Mouse (Mus musculus) neural tube, embryonic 15.5 days (tissue): ENCODE results near the gene Atp8a1. TPM values are rescaled to one million over a fixed set of nuclear protein-coding genes. Genes with fewer than 3 reads are reported as not detected.

Experiments
- ATAC-seq: fragments of 200-750 bp; cut with Nextera tagmentation; 2 replicates; pipeline ENCODE4 v1.8.0; 2017; ENCODE audit warnings: mild to moderate bottlenecking, moderate TSS enrichment, moderate library complexity; ENCODE audit not compliant: low FRiP score
- H3K27ac ChIP-seq: fragments of 300-500 bp; sonication (generic); replicated peaks from 2 replicates; pipeline ENCODE4 v1.5.1; 2015; ENCODE audit warnings: mild to moderate bottlenecking, inconsistent platforms
- H3K27me3 ChIP-seq: fragments of 300-500 bp; sonication (generic); replicated peaks from 2 replicates; pipeline ENCODE4 v1.6.1; 2015; ENCODE audit warnings: inconsistent platforms
- H3K36me3 ChIP-seq: fragments of 300-500 bp; sonication (generic); 2 replicates; pipeline ENCODE4 v1.6.1; 2015; ENCODE audit warnings: inconsistent platforms
- H3K4me1 ChIP-seq: fragments of 300-500 bp; sonication (generic); 2 replicates; pipeline ENCODE4 v1.6.1; 2015; ENCODE audit warnings: inconsistent platforms
- H3K4me2 ChIP-seq: fragments of 300-500 bp; sonication (generic); 2 replicates; pipeline ENCODE4 v1.6.1; 2015; ENCODE audit warnings: inconsistent platforms, mild to moderate bottlenecking, moderate library complexity
- H3K4me3 ChIP-seq: fragments of 300-500 bp; sonication (generic); replicated peaks from 2 replicates; pipeline ENCODE4 v1.5.1; 2015; ENCODE audit warnings: mild to moderate bottlenecking, inconsistent platforms
- H3K9ac ChIP-seq: fragments of 300-500 bp; sonication (generic); replicated peaks from 2 replicates; pipeline ENCODE4 v1.6.1; 2015; ENCODE audit warnings: mild to moderate bottlenecking, inconsistent platforms
- H3K9me3 ChIP-seq: fragments of 300-500 bp; sonication (generic); replicated peaks from 2 replicates; pipeline ENCODE4 v1.6.1; 2016; ENCODE audit warnings: inconsistent platforms
- WGBS: fragments of 180-500 bp; shearing (Covaris S2); methylation state at CpG from one replicate; pipeline ENCODE4 v1.1.7; 2015; ENCODE audit warnings: mixed read lengths; 5-methylcytosine and 5-hydroxymethylcytosine counted together
- polyA plus RNA-seq: library from polyadenylated mRNA; unstranded; fragments of >200 nt; fragmentation: Nextera tagmentation; extraction: Ambion mirVana; gene quantifications from 2 replicates; pipeline ENCODE4 v1.2.1, GENCODE M21; 2015

The Atp8a1 gene
- polyA plus RNA-seq, 1 experiment from 2014 or later = 56.5 TPM

DNA sequence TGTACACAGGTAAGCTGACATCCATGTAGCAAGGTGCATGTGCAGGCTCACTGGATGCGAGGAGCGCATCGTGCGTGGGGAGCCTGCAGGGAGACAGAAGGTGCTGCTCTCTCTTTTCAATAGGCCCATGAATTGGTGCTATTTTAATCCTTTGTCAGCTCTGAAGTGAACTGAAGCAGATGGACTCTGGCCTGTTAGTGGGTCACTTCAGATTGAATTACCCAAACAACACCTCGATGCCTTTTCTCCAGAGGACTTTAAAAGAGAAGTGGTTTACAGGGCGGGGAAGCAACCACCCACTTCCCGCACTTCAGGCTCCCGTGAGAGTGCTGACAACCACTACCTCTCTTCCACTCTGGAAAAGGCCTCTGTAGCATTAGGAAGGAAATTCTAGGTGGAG is 46.4 kb downstream of the Atp8a1 start:
- H3K4me1 ChIP-seq = peaks cover 4% of the 10 kb centered on the region; the same call in 1 of the 2 replicates
- no peaks in the 10 kb centered on the region for H3K27me3 ChIP-seq
- H3K9me3 ChIP-seq = no peaks in the 10 kb centered on the region
- no peak overlapping the region for H3K9ac ChIP-seq
- H3K36me3 ChIP-seq = peaks cover 4% of the 10 kb centered on the region; the same call in 1 of the 2 replicates
- 37% methylated on average over 8 of the region's 8 CpGs for WGBS
- H3K27ac ChIP-seq = no peak overlapping the region
- no peak overlapping the region for H3K4me3 ChIP-seq
- H3K4me2 ChIP-seq = no peak overlapping the region
- ATAC-seq = no peak

DNA sequence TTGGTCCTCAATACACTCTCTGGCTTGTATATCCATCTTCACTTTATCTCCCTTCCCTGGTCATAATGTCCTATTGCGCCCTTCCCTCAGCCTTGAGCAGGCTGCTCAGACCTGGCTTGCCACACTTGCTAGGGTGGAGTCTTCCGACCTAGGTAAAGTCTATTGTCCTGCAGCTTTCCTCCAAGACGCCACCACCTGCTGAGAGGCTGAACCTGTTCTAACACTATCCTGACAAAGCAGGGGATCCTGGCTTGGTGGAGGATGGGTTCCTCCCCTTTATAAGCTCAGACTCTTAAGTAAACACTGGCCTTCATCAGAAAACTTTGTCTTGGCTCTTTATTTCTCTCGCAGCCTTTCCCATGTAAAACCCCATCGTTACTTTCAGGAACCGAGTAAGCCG is 47.4 kb downstream of the Atp8a1 start:
- ATAC-seq = no peak
- 78% methylated on average over 7 of the region's 7 CpGs for WGBS
- Histone ChIP-seq H3K4me3 (no peak overlapping the region), H3K9me3 (no peaks in the 10 kb centered on the region), H3K27ac (no peak overlapping the region), H3K4me1 (peaks cover 4% of the 10 kb centered on the region; the same call in 1 of the 2 replicates), H3K9ac (no peak overlapping the region), H3K36me3 (peaks cover 1% of the 10 kb centered on the region; the same call in 1 of the 2 replicates), H3K27me3 (no peaks in the 10 kb centered on the region), H3K4me2 (no peak overlapping the region)

DNA sequence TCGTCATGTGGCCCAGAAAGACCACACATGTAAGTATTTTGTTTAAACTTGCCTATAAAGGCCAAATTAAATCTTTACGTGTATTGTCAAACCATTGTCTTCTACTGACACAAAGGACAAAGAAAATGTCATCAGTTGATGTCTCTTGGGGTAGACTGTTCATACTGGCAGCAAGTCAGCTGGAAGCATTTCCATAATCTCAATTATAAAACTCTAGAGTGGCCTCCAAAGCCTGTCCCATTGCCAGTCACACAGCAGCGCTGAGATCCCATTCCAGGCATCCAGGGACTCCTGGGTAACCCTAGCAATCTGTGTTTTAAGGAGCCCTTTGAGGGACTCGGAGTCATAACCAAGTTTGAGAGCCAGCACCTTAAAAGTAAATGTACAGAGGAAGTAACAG is 48.9 kb downstream of the Atp8a1 start:
- Histone ChIP-seq H3K9me3 (no peaks in the 10 kb centered on the region), H3K27me3 (no peaks in the 10 kb centered on the region), H3K9ac (no peak overlapping the region), H3K27ac (no peak overlapping the region), H3K4me1 (peaks cover 4% of the 10 kb centered on the region; the same call in 1 of the 2 replicates), H3K4me2 (no peak overlapping the region), H3K36me3 (no peaks in the 10 kb centered on the region; the same call in 1 of the 2 replicates), H3K4me3 (no peak overlapping the region)
- 80% methylated on average over 4 of the region's 4 CpGs for WGBS
- ATAC-seq = no peak

DNA sequence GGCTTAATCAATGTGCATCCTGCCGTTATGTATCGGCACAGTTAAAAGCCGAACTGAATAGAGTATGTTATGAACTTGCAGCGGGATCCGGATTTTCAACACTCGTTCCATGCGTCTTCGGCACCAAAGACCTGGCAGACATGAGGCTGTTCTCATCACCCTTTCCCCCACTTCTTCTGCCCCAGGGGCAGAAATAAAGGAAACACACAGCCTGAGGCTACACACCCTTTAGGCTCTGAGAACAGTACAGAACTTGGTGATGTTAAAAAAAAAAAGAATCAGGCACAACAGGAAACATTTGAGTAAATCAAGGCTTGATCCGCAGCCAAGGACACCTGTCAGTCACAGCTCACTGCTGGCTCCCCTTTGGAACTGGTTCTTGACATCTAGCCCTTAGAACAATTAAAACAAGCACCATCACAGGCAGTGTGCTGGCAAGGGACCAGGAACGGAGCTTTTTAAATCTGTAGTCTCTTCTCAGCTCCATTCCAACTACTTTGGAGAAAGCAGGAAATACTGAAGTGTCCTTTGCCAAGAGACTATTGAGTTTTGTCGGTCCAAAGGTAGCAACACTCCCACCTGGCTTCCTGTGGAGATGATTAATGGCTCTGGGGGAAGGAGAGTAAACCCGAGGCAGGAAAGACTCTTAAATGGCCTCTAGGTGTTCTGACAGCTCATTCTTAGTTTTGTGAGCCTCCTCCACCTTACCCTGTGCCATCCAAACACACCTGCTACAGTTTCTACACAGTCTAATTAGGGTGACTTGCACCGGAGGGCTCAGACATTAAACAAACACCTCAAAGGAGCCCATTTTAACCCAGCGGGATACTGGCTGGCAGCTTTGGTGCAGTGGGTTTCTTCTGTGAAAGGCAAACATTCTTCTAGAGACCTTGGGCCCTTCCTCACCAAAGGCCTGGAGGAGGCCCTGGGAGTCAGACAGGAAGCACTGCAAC is 50.0 kb downstream of the Atp8a1 start:
- no peak for ATAC-seq
- no peaks in the 10 kb centered on the region for H3K27me3 ChIP-seq
- H3K36me3 ChIP-seq = no peaks in the 10 kb centered on the region; the same call in 1 of the 2 replicates
- H3K9ac ChIP-seq = no peak overlapping the region
- H3K27ac ChIP-seq = no peak overlapping the region; the same call in 1 of the 2 replicates
- H3K9me3 ChIP-seq = no peaks in the 10 kb centered on the region
- 63% methylated on average over 14 of the region's 14 CpGs for WGBS
- H3K4me2 ChIP-seq = no peak overlapping the region
- H3K4me3 ChIP-seq = no peak overlapping the region
- peaks cover 4% of the 10 kb centered on the region; the same call in 1 of the 2 replicates for H3K4me1 ChIP-seq

DNA sequence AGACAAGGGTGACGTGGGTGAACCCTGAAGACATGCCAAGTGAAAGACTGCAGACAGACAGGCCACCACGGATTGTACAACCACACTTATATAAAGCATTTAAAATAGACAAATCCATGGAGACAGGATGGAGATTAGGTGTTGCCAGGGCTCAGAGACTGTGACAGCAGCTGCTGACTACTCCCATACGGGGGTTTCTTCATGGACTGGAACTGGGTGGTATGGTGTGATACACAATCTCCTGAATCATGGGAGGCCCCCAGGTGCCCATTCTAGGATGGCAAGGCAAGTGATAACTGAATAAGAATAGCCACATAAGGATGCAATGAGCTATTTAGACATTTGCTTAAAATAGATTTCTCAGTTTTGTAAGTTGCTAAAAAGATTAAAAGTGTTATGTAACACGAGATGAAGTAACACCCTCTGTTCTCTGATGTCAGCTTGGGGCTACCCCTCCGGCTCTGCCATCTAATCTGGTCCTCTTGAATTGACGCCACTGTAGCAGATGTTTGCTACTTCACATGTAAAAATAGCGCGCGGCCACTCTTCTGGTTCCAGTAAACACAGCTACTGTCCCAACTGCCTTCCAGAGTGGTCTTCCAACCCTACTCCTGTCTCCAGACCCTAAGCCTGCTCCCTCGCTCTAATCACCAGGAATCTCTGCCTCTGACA is 53.0 kb downstream of the Atp8a1 start:
- Histone ChIP-seq H3K4me2 (no peak overlapping the region), H3K4me3 (no peak overlapping the region), H3K27ac (no peak overlapping the region), H3K4me1 (peaks cover 4% of the 10 kb centered on the region; the same call in 1 of the 2 replicates), H3K9ac (no peak overlapping the region), H3K27me3 (no peaks in the 10 kb centered on the region), H3K36me3 (no peaks in the 10 kb centered on the region), H3K9me3 (no peaks in the 10 kb centered on the region)
- 87% methylated on average over 10 of the region's 10 CpGs for WGBS
- ATAC-seq = no peak

DNA sequence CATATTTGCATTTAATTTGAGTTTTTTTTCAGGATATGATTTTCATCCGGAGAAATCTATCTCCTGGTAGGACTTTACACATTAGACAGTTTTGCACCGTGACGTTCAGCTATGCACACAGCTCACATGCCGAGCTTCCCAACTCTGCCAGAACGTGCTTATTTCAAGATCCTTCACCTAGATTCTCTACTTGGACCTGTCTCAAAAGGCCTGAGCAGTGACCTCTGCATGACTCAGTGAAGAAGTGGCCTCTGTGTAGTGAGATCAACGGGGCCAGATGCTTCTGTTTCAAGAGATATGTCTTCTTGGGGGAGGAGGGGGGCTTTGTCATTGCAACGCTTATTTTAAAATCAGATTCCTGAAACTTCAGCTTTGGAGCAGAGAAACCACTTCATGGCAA is 64.5 kb downstream of the Atp8a1 start:
- H3K9ac ChIP-seq = no peak overlapping the region
- 84% methylated on average over 7 of the region's 7 CpGs for WGBS
- no peak overlapping the region for H3K4me2 ChIP-seq
- H3K27me3 ChIP-seq = no peaks in the 10 kb centered on the region
- H3K4me3 ChIP-seq = no peak overlapping the region
- no peak for ATAC-seq
- H3K27ac ChIP-seq = no peak overlapping the region
- H3K4me1 ChIP-seq = peaks cover 5% of the 10 kb centered on the region; the same call in 1 of the 2 replicates
- H3K36me3 ChIP-seq = peaks cover 4% of the 10 kb centered on the region; the same call in 1 of the 2 replicates
- no peaks in the 10 kb centered on the region for H3K9me3 ChIP-seq

DNA sequence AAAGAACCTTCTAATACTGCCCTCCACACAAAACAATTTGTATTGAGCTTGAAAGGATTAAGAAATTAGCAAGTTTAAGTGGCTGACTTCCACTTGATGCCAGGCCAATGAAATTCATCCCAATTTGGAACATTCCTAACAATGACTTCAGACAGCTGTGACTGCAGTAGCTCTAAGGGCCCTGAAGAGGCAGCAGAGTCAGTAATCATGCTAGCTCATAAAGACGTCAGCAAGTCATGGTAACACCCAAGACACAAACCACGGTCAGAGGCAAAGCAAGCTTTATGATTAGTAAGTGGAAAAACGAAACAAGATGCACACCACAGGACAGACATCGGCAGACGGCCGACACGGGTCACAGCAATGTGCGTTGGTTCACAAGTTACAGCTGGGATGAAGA is 69.2 kb downstream of the Atp8a1 start:
- H3K36me3 ChIP-seq = no peaks in the 10 kb centered on the region
- H3K4me1 ChIP-seq = peaks cover 7% of the 10 kb centered on the region; the same call in 1 of the 2 replicates
- H3K27me3 ChIP-seq = no peaks in the 10 kb centered on the region
- H3K9ac ChIP-seq = no peak overlapping the region
- 62% methylated on average over 8 of the region's 8 CpGs for WGBS
- ATAC-seq = peak; percentile 82
- peak overlapping the region; percentile 26 for H3K4me2 ChIP-seq
- peak overlapping the region; percentile 20; the same call in 1 of the 2 replicates for H3K27ac ChIP-seq
- no peak overlapping the region for H3K4me3 ChIP-seq
- H3K9me3 ChIP-seq = no peaks in the 10 kb centered on the region

DNA sequence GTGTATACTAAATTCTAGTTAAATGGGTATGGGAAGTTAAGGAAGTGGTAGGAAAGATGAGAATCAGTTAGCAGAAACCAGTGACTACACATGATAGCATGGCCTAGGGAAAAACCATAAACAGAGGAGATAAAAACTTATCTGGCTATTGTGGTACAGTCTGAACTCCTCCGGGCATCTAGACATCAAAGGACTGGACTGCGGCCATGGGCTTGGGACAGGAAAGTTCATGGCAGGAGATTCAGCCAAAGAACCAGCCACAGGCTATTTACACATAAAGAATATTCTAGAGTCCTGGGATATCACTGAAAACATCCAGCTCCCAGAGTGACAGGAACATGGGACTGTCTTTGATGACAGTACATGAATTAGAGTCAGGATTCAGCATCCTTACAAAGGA is 73.0 kb downstream of the Atp8a1 start:
- Histone ChIP-seq H3K4me1 (peaks cover 3% of the 10 kb centered on the region; the same call in 1 of the 2 replicates), H3K9me3 (no peaks in the 10 kb centered on the region), H3K27ac (no peak overlapping the region), H3K27me3 (no peaks in the 10 kb centered on the region), H3K36me3 (0 out of 2 replicates have a peak, but pooled peaks cover 6% of the 10 kb centered on the region), H3K4me3 (no peak overlapping the region), H3K4me2 (no peak overlapping the region), H3K9ac (no peak overlapping the region)
- no peak for ATAC-seq
- 96% methylated on average over 2 of the region's 2 CpGs for WGBS

DNA sequence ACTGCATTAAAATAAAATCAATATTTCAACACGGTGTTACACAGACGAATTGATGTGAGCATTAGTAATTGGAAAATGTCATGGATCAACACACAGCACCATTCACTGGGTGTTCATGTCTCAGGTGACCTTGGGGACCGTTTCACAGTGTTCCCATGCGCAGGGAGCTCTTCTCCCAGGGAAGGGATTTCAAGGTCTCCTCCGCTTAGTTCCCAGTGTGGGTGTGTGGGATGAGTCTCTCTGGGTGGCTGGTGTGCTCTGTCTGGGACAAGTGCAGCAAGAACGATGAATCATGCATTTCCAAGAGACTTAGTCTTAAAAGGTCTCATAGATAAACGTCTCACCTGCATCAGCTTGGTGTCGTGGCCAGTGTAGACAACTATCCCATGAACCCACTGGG is 78.5 kb downstream of the Atp8a1 start:
- Histone ChIP-seq H3K9me3 (no peaks in the 10 kb centered on the region), H3K4me2 (no peak overlapping the region), H3K36me3 (0 out of 2 replicates have a peak, but pooled peaks cover 6% of the 10 kb centered on the region), H3K4me1 (no peaks in the 10 kb centered on the region), H3K27ac (no peak overlapping the region), H3K9ac (no peak overlapping the region), H3K4me3 (no peak overlapping the region), H3K27me3 (no peaks in the 10 kb centered on the region)
- 86% methylated on average over 8 of the region's 8 CpGs for WGBS
- no peak for ATAC-seq

DNA sequence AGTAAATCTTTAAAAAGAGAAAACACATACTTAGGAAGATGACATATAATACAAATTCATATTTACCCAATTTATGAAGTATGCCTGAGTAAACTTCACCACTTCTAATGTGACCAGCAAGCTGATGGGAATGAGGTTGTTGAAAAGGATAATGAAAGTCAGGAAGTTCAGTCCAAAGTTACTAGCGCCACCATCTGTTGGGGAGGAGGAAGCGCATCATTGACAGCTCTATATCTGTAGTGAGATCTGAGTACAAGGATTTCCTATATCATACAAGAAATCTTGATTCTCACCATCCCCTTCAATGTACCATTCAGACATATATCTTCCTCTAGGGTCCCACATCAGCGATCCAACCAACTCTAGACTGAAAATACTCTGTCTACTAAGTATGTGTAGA is 82.4 kb downstream of the Atp8a1 start:
- no peak overlapping the region for H3K27ac ChIP-seq
- no peak overlapping the region for H3K4me3 ChIP-seq
- peaks cover 21% of the 10 kb centered on the region for H3K36me3 ChIP-seq
- WGBS = 97% methylated on average over 3 of the region's 3 CpGs
- H3K9ac ChIP-seq = no peak overlapping the region
- ATAC-seq = no peak
- no peak overlapping the region for H3K4me2 ChIP-seq
- H3K4me1 ChIP-seq = no peaks in the 10 kb centered on the region
- no peaks in the 10 kb centered on the region for H3K27me3 ChIP-seq
- no peaks in the 10 kb centered on the region for H3K9me3 ChIP-seq

DNA sequence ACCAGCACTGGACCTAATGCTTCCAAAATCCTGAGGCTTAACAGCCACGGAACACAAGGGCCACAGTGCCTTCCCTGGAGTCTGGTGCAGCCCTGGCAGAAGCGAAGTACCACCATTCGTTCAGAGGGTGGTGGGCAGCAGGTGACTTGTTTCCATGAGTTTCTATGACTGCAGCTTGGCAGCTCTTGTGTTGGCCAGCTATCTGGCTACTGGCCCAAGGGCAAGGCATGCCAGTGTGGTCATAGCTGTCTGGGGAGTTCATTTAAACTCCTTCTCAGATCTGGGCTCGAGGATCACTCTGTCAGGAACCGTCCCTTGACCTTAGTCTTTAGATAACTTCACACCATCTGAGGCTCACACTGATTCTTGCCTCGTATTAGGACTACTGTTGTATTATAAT is 89.1 kb downstream of the Atp8a1 start:
- H3K9ac ChIP-seq = no peak overlapping the region
- no peaks in the 10 kb centered on the region for H3K27me3 ChIP-seq
- H3K27ac ChIP-seq = no peak overlapping the region
- H3K4me3 ChIP-seq = no peak overlapping the region
- H3K9me3 ChIP-seq = no peaks in the 10 kb centered on the region
- ATAC-seq = no peak
- H3K4me1 ChIP-seq = 0 out of 2 replicates have a peak, but pooled peaks cover 3% of the 10 kb centered on the region
- H3K4me2 ChIP-seq = no peak overlapping the region
- peaks cover 16% of the 10 kb centered on the region for H3K36me3 ChIP-seq
- 85% methylated on average over 6 of the region's 6 CpGs for WGBS
